Mouse (Mus musculus) kidney, adult 8-10 months (tissue): Measurements from ENCODE around the gene Ptprm.
A peak's percentile ranks its signal among the peaks of the same experiment; 100 is the strongest.

ENCODE experiments used
- DNase-seq, 2 experiments: peaks; one replicate each; pipeline ENCODE4 v3.0.0; 2022

Gene Ptprm

DNA sequence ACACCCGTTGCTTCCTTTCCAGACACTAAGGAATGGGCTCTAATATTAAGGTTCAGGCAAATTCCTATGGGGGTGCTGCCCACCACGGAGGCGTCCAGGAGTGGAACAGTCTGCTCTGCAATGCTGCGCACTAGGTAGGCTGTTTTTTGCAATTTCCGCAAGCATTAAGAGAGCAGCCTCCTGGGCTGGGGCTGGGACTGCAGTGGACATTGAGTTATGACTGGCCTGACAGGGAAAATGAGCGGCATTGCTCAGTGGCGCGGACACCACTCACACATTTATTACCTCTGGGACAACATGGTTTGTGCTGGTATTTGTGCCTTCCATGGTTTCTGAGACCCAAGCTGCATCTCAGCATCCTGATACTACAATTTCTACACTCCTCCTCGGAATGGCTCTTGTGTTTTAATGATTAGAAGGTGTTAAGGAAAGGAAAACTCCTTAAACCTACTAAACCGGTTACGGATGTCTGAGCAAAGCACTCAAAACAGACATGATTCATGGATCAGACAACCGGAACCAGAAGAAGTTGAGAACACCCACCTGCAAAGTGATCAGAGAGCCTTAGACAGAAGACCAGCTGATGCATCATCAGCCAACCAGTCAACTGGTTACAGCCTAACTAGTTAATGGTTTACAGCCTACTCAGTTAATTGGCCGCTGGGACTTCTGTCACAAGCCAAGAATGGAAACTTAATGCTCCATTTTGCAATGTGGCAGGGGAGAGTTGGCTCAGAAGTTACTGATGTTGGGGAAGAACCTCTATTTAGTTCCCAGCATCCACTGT, 76.9 kb downstream of the Ptprm start:
- no peak for DNase-seq

DNA sequence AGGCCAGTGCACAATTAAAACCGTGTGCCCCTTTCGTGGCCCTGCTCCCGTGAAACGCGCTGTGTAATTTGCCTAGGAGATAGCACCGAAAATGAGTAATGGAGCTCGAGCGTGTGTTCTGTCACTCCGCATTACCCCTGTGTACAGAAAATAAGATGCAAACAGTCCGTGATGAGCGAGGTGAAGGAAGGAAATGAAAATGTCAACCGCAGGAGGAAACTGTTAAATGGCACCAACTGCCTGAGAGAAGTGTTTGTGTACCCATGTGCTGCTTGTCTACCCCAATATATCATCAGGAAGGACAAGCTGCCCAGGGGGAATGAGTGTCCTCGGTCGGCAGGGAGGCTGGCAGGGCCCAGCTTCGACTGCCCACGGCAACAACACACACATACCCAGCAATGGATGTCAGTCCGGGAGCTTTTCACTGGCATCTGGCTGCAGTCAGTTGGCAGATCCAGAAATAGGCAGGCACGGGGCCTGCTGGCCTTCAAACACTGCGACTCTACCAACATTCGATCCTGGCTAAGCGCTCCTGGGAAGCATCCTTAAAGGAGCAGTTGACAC, 79.6 kb downstream of the Ptprm start:
- DNase-seq: no peak

DNA sequence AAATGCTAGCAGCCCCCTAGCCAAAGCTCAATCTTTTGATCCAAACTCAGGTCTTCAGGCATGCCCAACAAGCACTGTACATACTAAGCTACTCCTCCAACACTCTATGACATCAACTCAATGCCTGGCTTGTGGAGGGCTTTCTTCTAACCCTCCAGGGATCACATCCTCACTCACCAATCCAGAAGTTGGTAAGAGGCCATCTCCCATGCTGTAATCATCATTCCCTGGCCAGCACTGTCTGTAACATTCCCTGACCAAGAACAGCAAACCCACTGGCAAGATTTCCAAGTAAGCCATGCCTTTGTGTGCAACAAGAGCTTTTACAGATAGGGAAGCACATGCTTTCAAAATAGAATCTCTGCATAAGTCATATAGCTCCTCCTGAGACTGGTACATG, 81.3 kb downstream of the Ptprm start:
- no peak for DNase-seq

DNA sequence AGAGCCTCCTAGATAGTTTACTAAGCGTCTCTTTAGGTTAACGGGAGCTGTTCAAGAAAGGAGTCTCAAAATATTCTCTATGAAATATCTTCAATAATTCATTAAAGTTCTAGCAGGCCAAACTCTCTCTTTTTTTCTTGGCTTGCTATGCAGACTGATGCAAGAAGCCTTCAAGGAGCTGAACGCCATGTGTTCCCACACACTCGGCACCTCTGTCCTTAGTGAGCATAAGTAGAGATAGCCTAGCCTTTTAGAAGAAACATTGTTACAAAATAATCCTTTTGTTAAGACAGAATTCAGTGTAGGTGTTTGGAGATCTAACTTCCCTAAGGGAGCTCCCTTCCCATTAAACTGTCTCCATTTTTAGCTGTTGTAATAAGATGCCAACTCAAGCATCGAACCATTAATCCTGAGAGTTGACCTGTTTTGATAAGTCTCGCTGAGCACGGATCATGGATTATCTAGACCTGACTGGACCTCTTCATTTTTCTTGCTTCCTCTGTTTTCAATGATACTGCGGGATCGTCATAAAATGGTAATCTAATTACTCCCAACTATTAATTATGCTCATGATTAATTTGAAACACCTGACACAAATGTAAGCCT, 85.7 kb downstream of the Ptprm start:
- no peak for DNase-seq

DNA sequence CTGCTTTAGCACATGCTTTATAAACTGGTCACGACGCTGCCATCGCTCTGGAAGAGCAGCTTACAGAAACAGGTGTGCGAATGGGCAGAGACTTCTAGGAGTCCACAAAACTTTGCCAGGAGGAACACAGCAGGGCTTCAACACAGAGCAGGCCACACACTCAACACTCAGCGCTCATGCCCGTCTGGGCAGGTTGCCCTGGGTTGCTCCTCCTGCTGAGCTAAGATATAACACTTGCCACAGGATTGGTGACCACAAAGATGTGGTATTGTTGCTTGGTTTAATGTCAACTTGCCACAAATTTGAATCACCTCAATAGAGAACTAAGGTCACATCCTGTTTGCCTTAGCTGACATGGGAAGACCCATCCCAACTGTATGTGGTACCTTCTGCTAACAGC, 88.0 kb downstream of the Ptprm start:
- DNase-seq: no peak

DNA sequence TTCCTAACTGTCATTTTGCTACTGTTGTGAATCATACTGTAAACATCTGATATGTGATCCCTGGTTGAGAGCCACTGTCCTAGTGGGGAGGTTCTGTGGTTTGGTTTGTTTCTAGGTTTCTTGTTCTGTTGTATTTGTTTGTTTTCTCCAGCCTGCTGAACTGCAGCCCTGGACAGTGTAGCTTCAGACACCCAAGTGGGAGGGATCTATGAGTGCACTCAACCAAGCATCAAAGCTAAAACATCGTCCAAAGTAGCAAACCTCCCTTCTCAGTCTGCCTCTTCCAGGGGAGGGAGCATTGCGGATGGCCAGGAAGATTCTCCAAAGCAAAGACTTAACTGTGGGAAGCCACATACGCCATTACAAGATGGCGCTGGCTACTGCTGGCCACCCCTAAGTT, 88.7 kb downstream of the Ptprm start:
- DNase-seq: no peak

DNA sequence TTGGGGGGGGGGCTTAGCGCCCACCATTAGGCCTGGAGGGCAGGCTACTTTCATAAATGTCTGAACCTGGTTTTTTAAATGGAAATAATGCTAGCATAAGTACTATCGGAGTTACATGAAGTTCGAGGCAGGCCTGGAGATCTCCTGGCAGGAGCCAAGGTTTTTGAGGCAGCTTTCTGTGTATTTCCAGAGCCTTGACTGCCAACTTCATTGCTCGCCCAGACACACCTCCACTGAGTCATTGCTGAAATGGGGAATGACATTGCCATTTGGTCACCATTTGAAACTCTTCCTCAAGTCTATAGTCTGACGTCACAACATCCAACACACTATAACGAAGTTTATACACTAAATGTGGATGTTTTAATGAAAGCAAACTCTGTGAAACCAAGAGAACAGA, 89.5 kb downstream of the Ptprm start:
- no peak for DNase-seq

DNA sequence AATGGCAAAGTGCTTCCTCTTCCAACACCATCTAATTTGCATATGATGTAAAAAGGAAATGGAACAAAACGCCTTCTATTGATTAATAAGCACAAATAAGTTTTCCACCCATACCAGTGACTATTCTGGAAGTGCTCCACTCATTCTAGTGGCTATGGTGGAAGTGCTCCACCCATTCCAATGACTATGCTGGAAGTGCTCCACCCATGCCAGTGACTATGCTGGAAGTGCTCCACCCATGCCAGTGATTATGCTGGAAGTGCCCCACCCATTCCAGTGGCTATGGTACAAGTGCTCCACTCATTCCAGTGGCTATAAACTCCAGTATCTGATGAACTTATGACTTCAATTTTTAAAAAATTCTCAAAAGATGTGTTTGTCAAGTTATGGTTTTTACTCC, 91.2 kb downstream of the Ptprm start:
- DNase-seq: no peak

DNA sequence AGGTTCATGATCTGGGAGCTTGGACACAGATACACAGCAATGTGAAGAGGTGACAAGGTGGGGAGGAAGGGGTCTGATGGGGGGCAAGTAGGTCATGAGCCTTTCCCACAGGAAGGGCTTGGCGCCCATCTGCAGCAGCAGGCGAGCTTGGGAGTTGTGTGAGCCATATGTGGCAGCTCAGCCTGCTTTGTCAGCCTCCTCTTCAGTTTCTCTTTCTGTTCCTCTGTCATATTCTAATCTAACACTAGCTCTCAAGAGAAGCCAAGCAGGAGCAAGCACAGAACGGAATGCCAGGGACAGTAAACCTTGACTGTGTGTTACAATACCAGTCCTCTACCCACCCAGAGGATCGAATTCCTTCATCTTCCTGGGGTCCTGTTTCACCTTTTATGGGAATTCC, 94.2 kb downstream of the Ptprm start:
- DNase-seq: no peak

DNA sequence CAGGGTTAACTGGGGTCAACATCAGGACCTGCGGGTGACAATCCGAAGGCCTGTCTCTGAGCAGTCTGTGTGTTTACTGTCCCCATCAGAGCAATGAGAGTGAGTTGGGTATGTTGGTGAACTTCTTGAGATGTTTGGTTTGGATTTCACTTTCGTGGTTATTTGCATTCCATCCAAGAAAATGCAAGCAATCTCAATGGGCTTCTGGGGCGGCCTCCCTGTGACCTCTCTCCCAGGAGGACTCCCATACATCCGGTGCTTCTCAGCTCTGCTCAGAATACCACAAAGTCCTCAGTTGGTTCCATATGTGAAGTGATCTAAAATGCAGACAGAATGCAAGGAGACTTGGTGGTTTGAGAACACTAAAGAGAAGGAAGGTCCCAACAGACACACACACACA, 96.5 kb downstream of the Ptprm start:
- DNase-seq: no peak

DNA sequence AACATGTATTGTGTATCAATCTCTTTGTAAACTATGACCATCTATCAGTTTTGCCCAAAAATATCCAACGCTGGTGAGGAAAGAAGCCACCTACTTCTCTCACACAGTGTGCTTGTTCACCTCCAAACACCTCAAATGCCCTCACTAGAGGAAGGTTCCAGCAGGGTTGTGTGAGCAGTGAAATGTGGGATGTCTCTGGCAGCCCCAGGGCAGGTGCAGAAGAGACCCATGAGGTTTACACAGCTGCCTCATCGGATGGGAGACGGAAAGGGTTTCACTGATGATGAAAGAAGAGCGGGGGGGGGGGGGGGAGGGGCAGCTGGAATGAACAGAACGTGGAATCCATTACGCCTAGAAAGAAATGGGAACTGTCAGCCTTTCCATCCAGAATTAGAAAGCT, 98.1 kb downstream of the Ptprm start:
- no peak for DNase-seq

DNA sequence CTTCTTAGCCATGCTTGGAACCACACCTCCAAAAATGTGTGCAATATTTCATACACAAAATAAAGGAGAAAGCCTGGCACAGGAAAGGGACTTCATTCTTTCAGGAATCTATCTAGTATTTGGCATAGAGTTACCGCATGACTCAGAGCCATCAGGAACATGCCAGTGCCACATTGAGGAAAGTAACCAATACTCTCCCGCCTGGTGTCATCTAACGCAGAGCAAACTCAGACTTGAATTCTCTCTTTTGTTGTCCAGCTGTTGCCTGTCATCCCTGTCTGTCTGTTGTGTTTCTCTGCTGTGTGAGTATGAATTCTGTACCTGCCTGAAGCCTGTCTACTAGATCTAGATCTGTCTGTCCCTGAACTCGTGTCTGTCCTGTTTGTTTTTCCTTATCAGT, 100.8 kb downstream of the Ptprm start:
- no peak for DNase-seq

DNA sequence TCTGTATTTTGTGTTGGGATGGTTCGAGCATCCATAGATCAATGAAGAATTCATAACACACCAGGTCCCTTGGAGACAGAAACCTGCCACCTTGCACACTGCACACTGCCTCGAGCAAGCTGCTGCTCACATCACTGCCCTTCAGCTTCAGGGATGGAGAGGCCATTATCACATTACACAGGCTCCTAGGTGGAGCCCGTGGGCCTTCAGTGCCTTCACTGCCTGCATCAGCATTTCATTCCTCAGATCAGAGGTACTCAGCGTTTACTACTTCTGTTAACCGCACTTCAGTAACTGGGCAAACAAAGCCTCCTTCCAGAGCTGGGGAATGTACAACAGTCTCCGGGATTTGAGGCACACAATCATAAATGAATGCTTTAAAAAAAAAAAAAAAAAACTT, 101.3 kb downstream of the Ptprm start:
- DNase-seq: no peak

DNA sequence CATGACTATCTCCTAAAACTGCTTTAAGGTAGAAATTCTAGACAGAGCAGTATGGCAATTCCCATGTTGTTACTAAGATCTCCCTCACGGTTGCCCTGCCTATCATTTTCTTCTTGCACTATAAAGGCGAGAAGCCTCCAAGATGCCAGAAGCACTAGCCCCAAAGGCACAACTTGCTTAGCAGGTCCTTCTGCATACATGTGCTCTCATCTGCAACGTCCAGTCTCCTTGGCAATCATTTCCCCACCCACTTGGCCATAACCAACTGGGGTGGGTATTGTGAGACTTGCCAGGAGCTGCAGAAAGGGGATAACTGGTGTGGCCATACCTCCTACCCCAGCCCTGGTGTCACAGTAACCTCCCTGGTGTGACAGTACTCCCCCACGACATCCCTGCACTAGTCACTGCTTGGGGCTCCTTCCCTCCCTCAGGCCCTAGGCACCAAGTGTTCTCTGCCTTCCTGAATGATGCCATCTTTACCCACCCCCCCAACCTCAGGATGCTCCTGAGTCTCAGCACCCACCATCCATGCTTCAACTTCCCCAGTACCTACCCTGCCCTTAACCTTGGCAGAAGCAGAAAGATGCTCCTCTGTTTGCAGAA, 108.9 kb downstream of the Ptprm start:
- no peak for DNase-seq

DNA sequence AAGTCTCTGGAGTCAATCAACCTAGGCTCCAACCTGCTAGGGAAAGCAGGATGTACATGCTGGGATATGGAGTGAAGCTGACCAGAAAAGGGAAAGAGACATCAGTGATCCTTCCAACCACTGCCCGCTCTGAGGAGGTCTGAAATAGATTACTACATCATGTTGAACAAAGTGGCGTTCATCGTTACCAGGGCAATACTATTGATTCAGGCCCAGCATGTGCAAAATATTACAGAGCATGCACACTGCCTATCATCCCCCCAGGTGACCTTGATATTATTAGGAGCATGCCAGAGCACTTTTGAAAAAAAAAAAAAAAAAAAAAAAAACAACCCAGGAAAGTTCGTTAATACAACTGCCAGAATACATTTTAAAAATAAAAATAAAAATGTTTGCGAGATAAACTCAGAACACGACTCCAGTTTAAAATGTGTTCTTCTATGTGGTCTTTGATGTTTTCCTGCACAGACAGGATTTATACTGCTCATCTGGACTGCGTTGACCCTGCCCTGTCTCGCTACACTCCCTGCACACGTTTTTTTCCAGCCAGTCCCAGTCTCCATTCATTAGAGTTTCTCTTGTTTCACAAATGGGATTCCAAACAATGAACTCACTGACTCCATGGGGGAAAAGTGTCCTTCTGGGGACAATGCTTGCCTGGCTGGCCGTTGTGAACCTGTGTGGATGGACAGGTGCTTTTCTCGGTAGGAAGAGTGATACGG, 111.3 kb downstream of the Ptprm start:
- no peak for DNase-seq

DNA sequence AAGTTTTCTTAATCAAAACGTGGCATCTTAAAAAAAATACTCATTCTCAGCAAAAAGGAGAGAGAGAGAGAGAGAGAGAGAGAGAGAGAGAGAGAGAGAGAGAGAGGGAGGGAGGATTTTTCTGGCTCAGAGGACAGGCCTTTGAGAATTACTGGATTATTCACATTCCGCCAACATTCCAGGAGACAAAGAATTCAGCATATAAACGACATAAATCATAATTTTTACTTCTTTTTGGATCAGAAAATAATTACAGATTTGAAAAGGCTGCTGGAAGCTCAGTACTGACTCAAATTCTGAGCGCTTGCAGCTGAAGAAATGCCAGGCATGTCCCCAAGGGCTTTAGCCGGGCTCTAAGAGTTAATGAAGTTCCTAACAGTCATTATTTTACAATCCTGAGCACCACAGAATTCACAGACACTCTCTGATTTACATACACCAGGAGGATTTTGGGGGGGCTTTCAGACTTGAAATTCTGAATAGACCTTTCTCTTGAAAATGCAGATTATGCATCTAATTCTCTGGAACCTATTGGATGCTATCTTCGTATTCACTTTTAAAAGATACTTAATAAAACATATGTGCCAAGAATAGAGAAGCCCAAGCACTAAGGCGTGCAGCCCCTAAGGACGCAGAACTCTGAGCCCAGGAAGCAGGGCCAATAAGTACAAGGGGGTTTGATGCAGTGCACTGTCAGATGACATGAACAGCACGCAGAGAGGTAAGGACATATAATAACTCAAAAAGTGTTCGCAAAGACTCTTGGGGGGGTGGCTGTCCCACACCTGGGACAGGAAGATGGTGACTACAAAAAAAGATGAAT, 112.1 kb downstream of the Ptprm start:
- no peak for DNase-seq

DNA sequence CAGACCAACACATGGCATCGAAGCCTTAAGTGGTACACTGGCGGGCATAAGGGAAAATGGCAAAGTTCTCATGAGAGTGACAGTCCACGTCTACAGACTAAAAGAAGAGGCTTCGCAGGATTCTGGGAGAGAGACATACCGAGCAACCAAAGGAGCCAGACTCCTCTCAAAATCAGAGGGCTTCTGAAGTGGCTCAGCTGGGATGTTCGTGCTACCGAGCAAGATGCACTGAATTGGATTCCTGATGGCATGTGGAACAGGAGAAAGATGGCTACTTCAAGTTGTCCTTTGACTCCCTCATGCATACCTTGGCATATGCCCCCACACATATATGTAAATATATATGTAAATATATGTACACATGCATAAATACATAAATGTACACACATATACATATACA, 115.4 kb downstream of the Ptprm start:
- no peak for DNase-seq

DNA sequence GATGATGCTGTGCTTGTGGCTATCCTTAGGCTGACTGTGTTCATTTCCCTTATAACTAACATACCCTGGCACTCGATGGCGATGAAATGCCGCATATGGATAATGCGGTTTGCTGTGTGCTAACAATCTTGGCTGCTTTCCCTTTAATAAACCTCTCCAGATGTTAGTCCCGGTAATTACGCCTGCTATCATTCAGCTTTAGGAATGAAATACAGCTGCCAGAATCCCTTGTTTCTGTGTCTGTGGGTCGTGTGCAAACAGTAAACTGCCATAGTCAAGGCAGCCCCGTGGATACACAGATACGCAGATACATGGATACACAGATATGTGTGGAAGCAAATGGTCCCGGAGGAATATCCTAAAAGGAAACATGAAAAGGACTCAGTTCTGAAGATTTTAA, 116.8 kb downstream of the Ptprm start:
- DNase-seq: no peak

DNA sequence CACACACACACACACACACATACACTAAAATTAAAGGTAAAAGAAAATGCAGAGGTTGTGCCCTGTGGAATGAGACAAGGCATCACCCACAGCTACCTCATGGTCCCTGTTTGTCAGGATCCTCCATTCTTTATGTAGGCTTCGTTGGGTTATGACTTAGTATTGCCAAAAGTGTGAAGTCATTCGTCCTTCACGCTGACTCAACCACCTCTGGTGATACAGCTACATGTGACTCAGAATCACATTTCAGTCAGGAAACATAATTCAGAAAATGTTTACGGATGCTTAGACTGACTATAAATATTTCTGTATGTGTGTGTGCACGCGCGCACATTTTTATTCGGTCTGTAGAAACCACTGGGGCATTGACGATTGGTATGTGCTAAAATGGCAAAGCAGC, 121.2 kb downstream of the Ptprm start:
- DNase-seq: no peak

DNA sequence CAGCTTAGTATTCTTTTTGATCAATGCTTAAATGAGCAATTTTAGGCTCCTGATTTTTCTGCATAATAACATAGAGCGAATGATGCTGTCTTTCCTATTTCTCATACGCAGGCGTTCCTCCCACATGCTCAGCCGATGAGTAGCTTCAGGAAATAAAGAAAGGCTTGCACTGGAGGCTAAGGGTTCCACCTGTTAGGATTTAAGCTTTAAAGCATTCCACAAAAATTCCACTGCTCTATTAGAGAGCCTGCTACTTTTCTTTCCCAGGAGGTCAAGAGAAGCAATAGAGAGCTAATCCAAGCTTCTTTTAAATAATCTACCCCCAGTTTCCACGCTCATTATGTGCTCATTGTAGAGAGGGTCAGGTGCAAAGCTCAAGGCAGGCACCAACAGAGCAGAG, 127.3 kb downstream of the Ptprm start:
- DNase-seq: no peak

DNA sequence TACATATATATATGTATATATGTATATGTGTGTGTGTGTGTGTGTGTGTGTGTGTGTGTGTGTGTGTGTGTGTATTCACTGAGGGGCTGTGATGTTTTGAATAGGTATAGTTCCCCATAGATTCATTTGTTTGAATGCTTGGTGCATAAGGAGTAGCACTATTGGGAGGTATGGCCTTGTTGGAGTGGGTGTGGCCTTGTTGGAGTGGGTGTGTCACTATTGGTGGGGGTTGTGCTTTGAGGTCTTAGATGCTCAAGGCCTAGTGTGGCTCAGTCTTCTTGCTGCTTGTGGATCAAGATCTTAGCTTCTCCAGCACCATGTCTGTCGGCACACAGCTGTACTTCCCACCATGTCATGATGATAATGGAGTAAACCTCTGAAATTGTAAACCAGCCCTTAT, 138.9 kb downstream of the Ptprm start:
- no peak for DNase-seq

DNA sequence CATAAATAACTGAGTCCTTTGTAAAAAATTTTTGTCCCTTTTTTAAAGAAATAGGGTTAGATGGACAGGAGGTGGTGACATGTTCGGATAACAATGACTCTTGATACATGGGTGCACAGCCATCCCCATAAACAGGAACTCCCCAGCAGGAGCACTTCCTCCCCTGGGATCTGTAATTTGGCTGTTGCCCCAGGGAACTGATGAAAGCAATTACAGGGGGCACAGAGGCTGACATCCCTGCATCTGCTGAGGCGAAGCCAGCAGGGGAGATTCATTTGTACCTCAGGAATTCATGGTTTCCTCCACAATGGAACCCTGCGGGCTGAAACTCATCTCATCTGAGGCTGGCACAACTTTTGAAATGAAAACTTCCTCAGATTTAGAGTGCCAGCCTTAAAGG, 140.5 kb downstream of the Ptprm start:
- DNase-seq: peak; percentile 41 to 54
